Mouse (Mus musculus): ENCODE measurements at regions not wholly inside any gene's neighbourhood (a gene's known extent, or its start where the extent isn't known, plus 50 kb on each side); places are given as distances from the start of the nearest gene placed in this dataset.
A peak's percentile ranks its signal among the peaks of the same experiment; 100 is the strongest.

GRCm38 (mm10) chr1:146106882-146107281, 387.7 kb upstream of the Brinp3 start:
- Histone ChIP-seq H3K4me3 (ENCODE audit: low read depth, low read length) (no peak overlapping the region), H3K4me2 (ENCODE audit: low read length) (no peak overlapping the region), H3K36me3 (ENCODE audit: control insufficient read depth, insufficient read depth, low read length) (no peaks in the 10 kb centered on the region), H3K27me3 (replicated peaks; ENCODE audit: control insufficient read depth, insufficient read depth, low read length) (no peaks in the 10 kb centered on the region), H3K9ac (ENCODE audit: low read length) (no peak overlapping the region), H3K27ac (ENCODE audit: low read depth, low read length) (no peak overlapping the region), H3K4me1 (ENCODE audit: control insufficient read depth, insufficient read depth, low read length) (no peaks in the 10 kb centered on the region), H3K9me3 (replicated peaks; ENCODE audit: control insufficient read depth, low read length) (no peaks in the 10 kb centered on the region)
- WGBS: 89% methylated on average over 12 of the region's 12 CpGs
- ATAC-seq (no peak), DNase-seq (ENCODE audit: low spot score) (peak; percentile 0)
